Mouse (Mus musculus): Measurements from ENCODE around the gene Upk3a. TPM values are rescaled to one million over a fixed set of nuclear protein-coding genes. Genes with fewer than 3 reads are reported as not detected.
"Not testable (repeated sequence)": the region's sequence is repeated elsewhere in the genome, so short reads cannot be mapped to it uniquely, and the experiment has no call there.

The Upk3a gene
- polyA plus RNA-seq, 1 experiment from 2014 or later, result not detected

DNA sequence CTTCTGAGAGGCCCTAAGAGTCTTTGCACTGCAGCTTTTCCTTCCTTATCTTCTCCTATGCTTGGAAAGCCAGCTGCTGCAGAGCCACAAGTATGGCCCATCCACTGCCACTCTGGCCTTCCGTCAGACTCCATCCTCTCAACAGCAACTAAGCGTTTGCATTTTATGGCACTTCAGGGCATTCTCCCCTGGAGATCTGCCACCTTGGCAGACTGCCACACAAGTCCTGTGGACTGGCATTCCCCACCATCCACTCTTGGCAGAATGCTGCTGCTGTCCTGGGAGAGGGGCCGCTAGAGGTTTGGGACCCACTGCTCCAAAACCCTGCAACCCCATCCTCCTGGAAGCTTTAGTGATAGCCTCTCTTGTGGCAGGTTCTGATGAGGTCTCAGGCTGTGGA is 14.9 kb downstream of the Upk3a start:
- H3K36me3 ChIP-seq (replicated peaks; ENCODE audit: insufficient read depth, low read length), result no peaks in the 10 kb centered on the region

DNA sequence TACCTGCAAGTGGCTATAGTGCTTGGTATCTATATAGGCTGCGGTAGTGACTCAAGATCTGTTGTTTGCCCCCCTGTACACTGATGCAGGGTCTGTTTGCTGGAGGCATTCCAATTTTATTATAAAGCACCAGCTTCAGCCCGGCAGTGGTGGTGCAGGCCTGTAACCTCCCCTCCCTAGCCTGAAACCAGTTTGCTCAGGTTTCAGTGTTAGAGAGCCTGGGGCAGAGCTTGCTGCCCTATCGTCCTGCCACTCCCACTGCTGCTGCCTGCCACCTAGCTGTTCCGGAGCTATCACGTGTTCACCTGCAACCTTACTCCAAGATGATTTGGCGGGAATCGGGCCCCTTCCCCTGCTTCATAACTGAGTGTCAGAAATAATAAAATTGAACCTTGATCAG is 17.0 kb downstream of the Upk3a start:
- not testable (repeated sequence) for H3K9me3 ChIP-seq (ENCODE audit: low read length); H3K27ac ChIP-seq (ENCODE audit: low read depth); H3K27me3 ChIP-seq (ENCODE audit: insufficient read depth, low read length); DNase-seq; H3K9ac ChIP-seq (replicated peaks); H3K4me3 ChIP-seq (ENCODE audit: low read depth, low read length); H3K4me2 ChIP-seq (ENCODE audit: low read depth, low read length); H3K36me3 ChIP-seq (replicated peaks; ENCODE audit: insufficient read depth, low read length); ATAC-seq
- H3K4me1 ChIP-seq (ENCODE audit: insufficient read depth), result peaks cover 19% of the 10 kb centered on the region
- WGBS (ENCODE audit: insufficient replicate concordance), result 36% methylated on average over 7 of the region's 7 CpGs

More for the DNA sequence above, 14.9 kb downstream of the Upk3a start:
- no peak for ATAC-seq
- 78% methylated on average over 3 of the region's 3 CpGs for WGBS (ENCODE audit: insufficient replicate concordance)
- no peak overlapping the region for H3K4me2 ChIP-seq (ENCODE audit: low read depth, low read length)
- no peak overlapping the region for H3K27ac ChIP-seq (ENCODE audit: low read depth)
- no peaks in the 10 kb centered on the region for H3K27me3 ChIP-seq (ENCODE audit: insufficient read depth, low read length)
- no peak overlapping the region for H3K4me3 ChIP-seq (ENCODE audit: low read depth, low read length)
- DNase-seq, result no peak
- no peak overlapping the region for H3K9ac ChIP-seq (replicated peaks)
- TF ChIP-seq EP300 (IDR thresholded peaks at IDR 0.05; ENCODE audit: low read depth) (no peak), CTCF (IDR thresholded peaks at IDR 0.05; ENCODE audit: low read depth) (no peak)
- no peaks in the 10 kb centered on the region for H3K9me3 ChIP-seq (ENCODE audit: low read length)
- peaks cover 9% of the 10 kb centered on the region for H3K4me1 ChIP-seq (ENCODE audit: insufficient read depth)

DNA sequence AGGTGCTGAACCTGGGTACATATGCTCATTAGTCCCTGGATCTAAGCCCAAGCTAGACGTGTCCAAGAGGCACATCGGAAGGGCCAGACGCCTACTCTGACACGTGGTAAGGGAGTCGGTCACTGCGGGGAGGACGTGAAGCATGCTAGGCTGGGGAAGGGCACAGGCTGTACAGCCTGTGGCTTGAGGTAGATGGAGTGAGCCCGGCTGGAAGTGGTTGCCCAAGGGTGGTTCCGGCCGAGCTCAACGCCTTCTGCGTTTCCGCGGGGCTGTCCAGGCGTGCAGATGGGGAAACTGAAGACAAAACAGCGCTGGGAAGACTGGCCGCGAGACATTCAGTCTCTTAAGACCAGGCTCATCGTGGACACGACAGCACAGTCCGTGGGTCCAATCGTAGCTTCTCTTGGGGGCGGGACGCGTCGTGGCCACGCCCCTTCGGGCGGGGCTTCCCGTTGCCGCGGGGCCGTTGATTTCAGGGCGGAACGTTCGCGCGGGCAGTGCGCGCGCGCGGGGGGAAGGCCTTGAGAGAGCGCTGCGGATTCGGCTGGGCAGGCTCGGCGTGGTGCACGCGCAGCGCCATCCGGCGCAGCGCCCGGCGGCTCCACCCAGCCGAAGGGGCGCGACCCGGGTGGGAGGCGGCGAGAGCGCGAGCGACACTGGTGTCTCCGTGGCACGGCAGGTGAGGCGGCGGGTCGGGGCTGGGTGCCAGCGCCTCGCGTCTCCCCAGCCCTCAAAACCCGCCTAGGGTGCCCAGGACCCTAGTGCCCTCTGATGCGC is 19.8 kb downstream of the Upk3a start:
- H3K27ac ChIP-seq (ENCODE audit: low read depth), result peak overlapping the region; percentile 58
- H3K4me1 ChIP-seq (ENCODE audit: insufficient read depth), result peaks cover 19% of the 10 kb centered on the region
- H3K9me3 ChIP-seq (ENCODE audit: low read length), result no peaks in the 10 kb centered on the region
- H3K27me3 ChIP-seq (ENCODE audit: insufficient read depth, low read length), result no peaks in the 10 kb centered on the region
- H3K4me2 ChIP-seq (ENCODE audit: low read depth, low read length), result peak overlapping the region; percentile 96
- ATAC-seq, result peak; percentile 97
- peak overlapping the region; percentile 73 for H3K9ac ChIP-seq (replicated peaks)
- WGBS (ENCODE audit: insufficient replicate concordance), result under 1% methylated on average over 58 of the region's 75 CpGs
- no peaks in the 10 kb centered on the region for H3K36me3 ChIP-seq (replicated peaks; ENCODE audit: insufficient read depth, low read length)
- peak; percentile 97 for DNase-seq
- peak overlapping the region; percentile 79 for H3K4me3 ChIP-seq (ENCODE audit: low read depth, low read length)
- TF ChIP-seq EP300 (IDR thresholded peaks at IDR 0.05; ENCODE audit: low read depth) (no peak), CTCF (IDR thresholded peaks at IDR 0.05; ENCODE audit: low read depth) (no peak)

DNA sequence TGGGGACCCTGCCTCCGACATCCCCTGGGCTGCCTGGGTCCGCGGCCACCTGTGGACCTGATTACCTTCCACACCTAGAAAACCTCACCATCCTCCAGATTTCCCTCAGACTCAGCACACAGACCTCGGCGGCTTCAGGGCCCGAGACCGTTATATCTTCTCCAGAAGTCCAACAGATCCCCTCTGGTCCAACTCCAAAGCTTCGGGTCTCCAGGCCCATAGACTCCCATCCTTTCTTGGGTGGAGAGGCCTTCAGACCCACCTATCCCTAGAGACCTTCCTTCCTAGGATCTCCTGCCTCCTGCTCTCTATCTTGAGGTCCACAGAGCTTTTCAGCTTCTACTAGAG is 20.4 kb downstream of the Upk3a start:
- no peak for TF ChIP-seq CTCF (IDR thresholded peaks at IDR 0.05; ENCODE audit: low read depth)
- no peak for TF ChIP-seq EP300 (IDR thresholded peaks at IDR 0.05; ENCODE audit: low read depth)
- Histone ChIP-seq H3K4me1 (ENCODE audit: insufficient read depth) (peaks cover 19% of the 10 kb centered on the region), H3K36me3 (replicated peaks; ENCODE audit: insufficient read depth, low read length) (no peaks in the 10 kb centered on the region), H3K9me3 (ENCODE audit: low read length) (no peaks in the 10 kb centered on the region), H3K27ac (ENCODE audit: low read depth) (peak overlapping the region; percentile 58; the same call in 1 of the 2 replicates), H3K4me3 (ENCODE audit: low read depth, low read length) (peak overlapping the region; percentile 79), H3K27me3 (ENCODE audit: insufficient read depth, low read length) (no peaks in the 10 kb centered on the region), H3K9ac (replicated peaks) (peak overlapping the region; percentile 73), H3K4me2 (ENCODE audit: low read depth, low read length) (peak overlapping the region; percentile 96)
- ATAC-seq (no peak), DNase-seq (no peak)
- 5% methylated on average over 5 of the region's 8 CpGs for WGBS (ENCODE audit: insufficient replicate concordance)

DNA sequence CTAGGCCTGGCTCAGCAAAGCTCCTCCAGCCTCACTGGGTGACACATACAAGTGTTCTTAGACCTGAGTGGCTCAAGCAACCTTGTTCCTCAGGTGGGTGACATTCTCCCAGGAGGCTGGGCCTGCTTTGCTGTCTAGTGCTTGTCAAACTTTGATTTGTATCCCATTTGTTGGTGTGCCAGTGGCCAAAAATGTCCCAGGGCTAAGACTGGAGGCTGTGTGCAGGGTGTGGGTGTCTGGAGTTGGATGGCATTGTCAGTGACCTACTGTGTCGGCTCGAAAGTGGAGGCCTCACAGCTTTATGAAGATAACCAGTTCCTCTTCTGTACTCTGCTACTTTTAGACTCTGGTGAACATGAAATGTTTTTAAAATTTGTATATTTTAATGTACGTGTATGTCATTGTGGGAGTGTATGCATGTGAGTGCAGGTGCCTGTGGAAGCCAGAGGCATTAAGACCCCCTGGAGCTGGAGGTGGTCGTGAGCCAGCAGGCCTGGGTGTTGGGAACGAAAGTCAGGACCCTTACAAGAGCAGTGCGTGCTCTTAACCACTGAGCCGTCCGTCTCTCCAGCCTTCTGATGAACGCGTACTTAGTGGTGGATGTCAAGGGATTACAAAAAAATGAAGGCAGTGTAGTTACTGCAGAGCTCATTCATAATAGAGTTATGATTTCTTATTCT is 24.7 kb downstream of the Upk3a start:
- no peaks in the 10 kb centered on the region for H3K9me3 ChIP-seq (ENCODE audit: low read length)
- TF ChIP-seq EP300 (IDR thresholded peaks at IDR 0.05; ENCODE audit: low read depth), result no peak
- no peak for TF ChIP-seq CTCF (IDR thresholded peaks at IDR 0.05; ENCODE audit: low read depth)
- no peak overlapping the region for H3K4me2 ChIP-seq (ENCODE audit: low read depth, low read length)
- peak overlapping the region; percentile 9; the same call in 1 of the 2 replicates for H3K27ac ChIP-seq (ENCODE audit: low read depth)
- H3K27me3 ChIP-seq (ENCODE audit: insufficient read depth, low read length), result no peaks in the 10 kb centered on the region
- peaks cover 4% of the 10 kb centered on the region; the same call in 1 of the 2 replicates for H3K36me3 ChIP-seq (replicated peaks; ENCODE audit: insufficient read depth, low read length)
- DNase-seq (no peak), ATAC-seq (no peak)
- H3K9ac ChIP-seq (replicated peaks), result no peak overlapping the region
- peaks cover 13% of the 10 kb centered on the region for H3K4me1 ChIP-seq (ENCODE audit: insufficient read depth)
- WGBS (ENCODE audit: insufficient replicate concordance), result 75% methylated on average over 10 of the region's 10 CpGs
- no peak overlapping the region for H3K4me3 ChIP-seq (ENCODE audit: low read depth, low read length)

DNA sequence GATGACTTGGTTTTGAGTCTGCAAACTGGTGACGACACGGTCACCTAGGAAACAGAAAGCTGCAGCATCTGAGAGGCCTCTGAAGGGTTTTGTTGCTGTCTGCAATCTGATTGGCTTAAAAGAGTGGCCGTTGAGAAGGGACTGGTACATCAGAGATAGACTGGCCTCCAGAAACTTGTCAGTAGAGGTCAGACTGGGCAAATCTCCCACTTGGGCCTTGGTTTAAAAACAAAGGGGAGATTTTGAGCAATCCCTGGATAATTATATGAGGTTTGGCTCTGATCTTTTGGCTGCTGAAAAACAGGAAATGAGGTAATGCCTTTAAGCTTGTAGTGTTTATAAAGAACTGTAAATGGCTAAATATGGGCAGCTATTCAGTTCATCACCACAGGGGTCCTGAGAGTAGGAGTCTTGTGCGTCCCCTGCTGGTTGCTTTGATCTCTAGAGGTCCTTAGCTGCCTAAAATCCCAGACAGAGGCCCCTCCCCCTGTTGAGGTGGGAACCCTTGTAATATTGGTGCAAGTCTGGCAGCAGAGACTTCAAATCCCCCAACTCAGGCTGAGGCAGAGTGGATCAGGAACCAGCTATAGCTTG is 25.5 kb downstream of the Upk3a start:
- WGBS (ENCODE audit: insufficient replicate concordance), result 32% methylated on average over 4 of the region's 4 CpGs
- DNase-seq (peak; percentile 51), ATAC-seq (peak; percentile 68)
- Histone ChIP-seq H3K27ac (ENCODE audit: low read depth) (peak overlapping the region; percentile 34; the same call in 1 of the 2 replicates), H3K4me1 (ENCODE audit: insufficient read depth) (peaks cover 9% of the 10 kb centered on the region), H3K4me3 (ENCODE audit: low read depth, low read length) (no peak overlapping the region), H3K36me3 (replicated peaks; ENCODE audit: insufficient read depth, low read length) (peaks cover 4% of the 10 kb centered on the region; the same call in 1 of the 2 replicates), H3K9ac (replicated peaks) (no peak overlapping the region), H3K4me2 (ENCODE audit: low read depth, low read length) (no peak overlapping the region), H3K9me3 (ENCODE audit: low read length) (no peaks in the 10 kb centered on the region), H3K27me3 (ENCODE audit: insufficient read depth, low read length) (no peaks in the 10 kb centered on the region)
- TF ChIP-seq EP300 (IDR thresholded peaks at IDR 0.05; ENCODE audit: low read depth) (no peak), CTCF (IDR thresholded peaks at IDR 0.05; ENCODE audit: low read depth) (peak; percentile 74)

Measured in liver, postnatal 0 days (tissue).